Mouse (Mus musculus) midbrain, embryonic 14.5 days (tissue): Measurements from ENCODE around the gene Fam219a. TPM values are rescaled to one million over a fixed set of nuclear protein-coding genes. Genes with fewer than 3 reads are reported as not detected.

ENCODE experiments used
- ATAC-seq: fragments of 200-750 bp; cut with Nextera tagmentation; 2 replicates; pipeline ENCODE4 v1.8.0; 2017; ENCODE audit warnings: moderate number of reproducible peaks, moderate library complexity; ENCODE audit not compliant: low FRiP score, low TSS enrichment
- DNase-seq: peaks from one replicate; pipeline ENCODE4 v3.0.0-alpha.2; 2015
- H3K27ac ChIP-seq: fragments of 300-500 bp; sonication (generic); replicated peaks from 2 replicates; pipeline ENCODE4 v1.5.1; 2014; ENCODE audit warnings: mild to moderate bottlenecking, low read depth, low read length, moderate library complexity
- H3K27me3 ChIP-seq: fragments of 300-500 bp; sonication (generic); 2 replicates; pipeline ENCODE4 v1.6.1; 2014; ENCODE audit warnings: low read length, control low read depth, mixed read lengths; ENCODE audit not compliant: control insufficient read depth, insufficient read depth
- H3K36me3 ChIP-seq: fragments of 300-500 bp; sonication (generic); 2 replicates; pipeline ENCODE4 v1.6.1; 2014; ENCODE audit warnings: low read length, control low read depth; ENCODE audit not compliant: control insufficient read depth, insufficient read depth
- H3K4me1 ChIP-seq: fragments of 300-500 bp; sonication (generic); 2 replicates; pipeline ENCODE4 v1.6.1; 2014; ENCODE audit warnings: mild to moderate bottlenecking, antibody characterized with exemption, low read length, control low read depth; ENCODE audit not compliant: control insufficient read depth, insufficient read depth
- H3K4me2 ChIP-seq: fragments of 300-500 bp; sonication (generic); 2 replicates; pipeline ENCODE4 v1.6.1; 2014; ENCODE audit warnings: mild to moderate bottlenecking, low read length, moderate library complexity
- H3K4me3 ChIP-seq: fragments of 300-500 bp; sonication (generic); replicated peaks from 2 replicates; pipeline ENCODE4 v1.5.1; 2014; ENCODE audit warnings: low read depth, low read length
- H3K9ac ChIP-seq: fragments of 300-500 bp; sonication (generic); replicated peaks from 2 replicates; pipeline ENCODE4 v1.6.1; 2014; ENCODE audit warnings: mild to moderate bottlenecking, low read length, moderate library complexity
- H3K9me3 ChIP-seq: fragments of 300-500 bp; sonication (generic); 2 replicates; pipeline ENCODE4 v1.6.1; 2016; ENCODE audit warnings: low read length, control low read depth, mixed read lengths; ENCODE audit not compliant: control insufficient read depth
- WGBS: fragments of 180-500 bp; shearing (Covaris S2); extraction: QIAGEN DNeasy Blood & Tissue Kit; methylation state at CpG from one replicate; pipeline ENCODE4 v1.1.7; 2014; 5-methylcytosine and 5-hydroxymethylcytosine counted together
- polyA plus RNA-seq: library from polyadenylated mRNA; unstranded; fragments of >200 nt; fragmentation: Nextera tagmentation; extraction: Ambion mirVana; gene quantifications from 2 replicates; pipeline ENCODE4 v1.2.1, GENCODE M21; 2014

Fam219a gene
- polyA plus RNA-seq, 1 experiment from 2014 or later, result 19.9 TPM

DNA sequence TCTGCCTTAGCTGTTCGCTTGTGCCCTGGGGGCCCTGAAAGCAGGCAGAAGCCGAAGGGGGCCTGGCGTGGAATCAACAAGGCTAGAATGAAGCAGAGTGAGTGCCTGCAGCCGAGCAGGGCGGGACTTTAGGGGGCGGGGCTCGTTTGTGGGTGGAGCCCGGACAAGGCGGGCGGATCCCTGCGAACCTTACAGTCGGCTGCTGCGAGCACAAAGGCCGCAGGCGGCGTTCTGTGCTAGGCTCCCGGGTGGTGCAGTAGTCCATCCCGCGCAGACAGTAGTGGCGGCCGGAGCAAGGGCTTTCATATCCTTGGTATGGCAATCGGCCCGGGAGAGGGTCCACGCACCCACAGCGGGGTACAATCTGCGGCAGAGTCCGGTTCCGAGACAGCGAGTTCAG, 62.4 kb downstream of the Fam219a start:
- no peaks in the 10 kb centered on the region for H3K9me3 ChIP-seq
- 0% methylated on average over 29 of the region's 29 CpGs for WGBS
- H3K27me3 ChIP-seq, result peaks cover 9% of the 10 kb centered on the region; the same call in 1 of the 2 replicates
- H3K9ac ChIP-seq, result peak overlapping the region; percentile 69
- H3K4me1 ChIP-seq, result peaks cover 17% of the 10 kb centered on the region
- H3K36me3 ChIP-seq, result no peaks in the 10 kb centered on the region
- H3K4me3 ChIP-seq, result peak overlapping the region; percentile 46
- H3K27ac ChIP-seq, result peak overlapping the region; percentile 68
- peak overlapping the region; percentile 84 for H3K4me2 ChIP-seq
- DNase-seq (peak; percentile 90), ATAC-seq (peak; percentile 75)

DNA sequence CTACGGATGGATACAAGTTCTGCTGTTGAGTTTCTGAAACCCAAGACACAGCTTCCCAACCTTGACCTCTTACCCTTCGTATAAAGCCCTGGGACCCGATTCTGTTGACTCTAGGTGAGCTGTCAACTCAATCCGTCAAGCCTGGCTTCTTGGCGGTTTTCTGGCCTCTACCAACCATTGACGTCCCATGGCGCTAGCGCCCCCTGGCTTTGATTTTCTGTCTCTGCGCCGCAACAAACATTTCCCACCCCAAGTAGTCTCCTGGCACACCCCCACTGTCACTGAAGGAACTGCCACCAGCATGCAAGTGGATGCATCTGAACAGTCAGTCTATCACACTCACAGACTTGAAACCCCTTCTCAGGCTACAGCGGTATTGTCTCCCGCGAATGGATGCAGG, 63.2 kb downstream of the Fam219a start:
- 6% methylated on average over 13 of the region's 13 CpGs for WGBS
- Histone ChIP-seq H3K9me3 (no peaks in the 10 kb centered on the region), H3K4me3 (no peak overlapping the region), H3K27me3 (peaks cover 15% of the 10 kb centered on the region; the same call in 1 of the 2 replicates), H3K4me1 (peaks cover 20% of the 10 kb centered on the region), H3K36me3 (no peaks in the 10 kb centered on the region), H3K9ac (no peak overlapping the region), H3K4me2 (peak overlapping the region; percentile 84; the same call in 1 of the 2 replicates), H3K27ac (no peak overlapping the region)
- ATAC-seq (no peak), DNase-seq (peak; percentile 71)

DNA sequence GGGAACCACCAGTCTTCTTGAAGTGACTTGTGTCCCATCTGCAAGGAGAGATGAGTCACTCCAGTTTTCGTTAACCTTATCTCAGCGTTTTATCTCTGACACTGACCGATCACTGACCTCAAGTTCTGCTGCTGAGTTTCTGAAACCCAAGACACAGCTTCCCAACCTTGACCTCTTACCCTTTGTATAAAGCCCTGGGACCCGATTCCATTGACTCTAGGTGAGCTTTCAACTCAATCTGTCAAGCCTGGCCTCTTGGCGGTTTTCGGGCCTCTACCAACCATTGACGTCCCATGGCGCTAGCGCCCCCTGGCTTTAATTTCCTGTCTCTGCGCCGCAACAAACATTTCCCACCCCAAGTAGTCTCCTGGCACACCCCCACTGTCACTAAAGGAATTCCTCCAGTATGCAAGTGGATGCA, 64.2 kb downstream of the Fam219a start:
- Histone ChIP-seq H3K4me2 (no peak overlapping the region), H3K27me3 (peaks cover 25% of the 10 kb centered on the region), H3K9ac (no peak overlapping the region), H3K27ac (no peak overlapping the region), H3K36me3 (no peaks in the 10 kb centered on the region), H3K4me3 (no peak overlapping the region), H3K9me3 (no peaks in the 10 kb centered on the region), H3K4me1 (peaks cover 23% of the 10 kb centered on the region)
- 53% methylated on average over 11 of the region's 11 CpGs for WGBS
- DNase-seq, result no peak
- no peak for ATAC-seq

DNA sequence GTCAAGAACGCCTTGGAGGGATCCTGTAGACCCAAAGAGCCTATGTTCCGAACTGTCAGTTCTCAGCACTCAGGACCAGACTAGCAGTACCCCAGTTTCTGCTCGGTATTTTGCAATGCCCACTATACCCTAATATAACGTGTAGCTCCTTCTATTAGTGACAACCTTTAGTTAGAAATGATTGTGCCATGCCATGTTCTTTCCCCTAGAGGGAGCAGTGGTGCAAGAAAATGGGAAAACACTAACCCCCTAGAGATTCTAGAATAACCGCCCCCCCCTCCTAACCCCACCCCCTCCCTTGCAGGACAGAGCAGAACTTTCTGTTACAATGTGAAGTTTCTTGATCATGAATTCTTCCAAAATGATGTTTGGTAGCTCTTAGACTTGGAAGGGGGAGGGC, 65.0 kb downstream of the Fam219a start:
- ATAC-seq, result no peak
- Histone ChIP-seq H3K4me1 (peaks cover 23% of the 10 kb centered on the region), H3K36me3 (no peaks in the 10 kb centered on the region), H3K27me3 (peaks cover 33% of the 10 kb centered on the region), H3K9ac (no peak overlapping the region), H3K4me3 (no peak overlapping the region), H3K9me3 (no peaks in the 10 kb centered on the region), H3K27ac (no peak overlapping the region), H3K4me2 (no peak overlapping the region)
- no peak for DNase-seq
- 83% methylated on average over 5 of the region's 5 CpGs for WGBS

DNA sequence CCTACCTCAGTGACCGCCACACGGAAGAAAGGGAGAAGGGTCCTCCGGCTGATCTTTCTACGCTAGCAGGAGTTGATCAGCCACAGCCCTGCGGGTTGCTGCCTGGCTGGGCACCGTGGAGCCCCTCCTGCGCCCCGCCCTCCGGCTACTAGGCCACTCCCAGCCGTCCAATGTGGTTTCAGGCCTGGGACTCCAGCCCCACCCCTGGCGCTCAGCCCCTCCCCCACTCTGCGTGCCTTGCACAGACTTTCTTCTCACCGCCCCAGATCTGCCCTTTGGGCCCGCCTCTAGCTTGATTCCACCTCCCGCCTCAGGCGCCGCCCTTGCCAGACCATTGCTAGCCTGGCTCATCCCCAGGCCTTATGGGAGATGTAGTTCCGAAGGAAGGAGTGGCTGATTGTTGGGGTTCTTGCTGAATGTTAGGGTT, 66.3 kb downstream of the Fam219a start, which contains the start of gene AI464131:
Gene AI464131, minus strand, starts transcription at position 91 of the 427 bp plus-strand sequence.
- 1% methylated on average over 18 of the region's 18 CpGs for WGBS
- Histone ChIP-seq H3K27ac (peak within 1 kb of the TSS; percentile 27; the same call in 1 of the 2 replicates), H3K4me1 (peaks cover 30% of the 10 kb centered on the region)

DNA sequence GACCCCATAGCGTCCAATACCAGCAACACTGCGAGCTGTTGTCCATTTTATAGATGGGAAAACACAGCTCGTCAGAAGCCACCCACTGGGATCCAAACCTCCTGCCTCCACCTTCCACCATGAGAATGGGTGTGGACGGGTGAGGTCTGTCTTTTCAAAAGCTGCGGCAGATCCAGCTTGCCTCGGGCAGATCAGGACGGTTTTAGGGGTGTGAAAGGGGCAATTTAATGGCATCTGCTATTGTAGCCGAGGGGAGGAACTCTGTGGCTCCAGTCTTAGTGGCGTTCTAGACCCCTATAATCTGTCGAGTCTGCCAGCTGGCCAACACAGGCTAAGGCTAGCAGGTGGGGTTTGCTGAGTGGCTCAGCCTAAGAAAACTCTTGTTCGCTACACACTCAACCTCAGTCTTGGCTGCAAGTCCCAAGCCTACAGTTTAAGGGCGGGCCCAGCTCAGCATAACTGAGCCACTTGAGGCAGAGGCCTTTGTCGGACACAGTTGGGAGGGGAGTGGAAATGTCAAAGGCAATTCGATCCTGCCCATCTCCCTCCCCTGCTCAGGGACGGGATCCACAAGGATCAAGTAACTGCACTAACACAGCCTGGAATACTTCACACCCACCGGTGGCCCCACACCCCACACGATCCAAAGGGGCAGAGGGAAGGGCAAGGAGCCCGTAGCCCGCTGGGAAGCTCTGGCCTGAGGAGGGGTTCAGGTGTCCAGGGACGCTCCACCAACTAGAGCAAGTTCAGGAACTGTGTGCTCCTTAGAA, 67.0 kb downstream of the Fam219a start:
- WGBS, result 5% methylated on average over 20 of the region's 20 CpGs
- Histone ChIP-seq H3K36me3 (no peaks in the 10 kb centered on the region), H3K4me2 (peak overlapping the region; percentile 56), H3K9ac (peak overlapping the region; percentile 20; the same call in 1 of the 2 replicates), H3K27me3 (peaks cover 43% of the 10 kb centered on the region), H3K9me3 (no peaks in the 10 kb centered on the region), H3K4me1 (peaks cover 34% of the 10 kb centered on the region), H3K4me3 (peak overlapping the region; percentile 27), H3K27ac (0 out of 2 replicates have a peak overlapping the region, but pooled peaks have one; percentile 27)
- peak; percentile 31; the same call in 1 of the 2 replicates for ATAC-seq
- peak; percentile 62 for DNase-seq

More for the DNA sequence above, 66.3 kb downstream of the Fam219a start, which contains the start of gene AI464131:
- ATAC-seq, result peak; percentile 90
- Histone ChIP-seq H3K4me3 (peak within 1 kb of the TSS; percentile 27), H3K36me3 (no peaks in the 10 kb centered on the region), H3K9me3 (no peaks in the 10 kb centered on the region), H3K4me2 (peak within 1 kb of the TSS; percentile 56), H3K27me3 (peaks cover 38% of the 10 kb centered on the region), H3K9ac (peak within 1 kb of the TSS; percentile 20; the same call in 1 of the 2 replicates)
- peak; percentile 96 for DNase-seq

DNA sequence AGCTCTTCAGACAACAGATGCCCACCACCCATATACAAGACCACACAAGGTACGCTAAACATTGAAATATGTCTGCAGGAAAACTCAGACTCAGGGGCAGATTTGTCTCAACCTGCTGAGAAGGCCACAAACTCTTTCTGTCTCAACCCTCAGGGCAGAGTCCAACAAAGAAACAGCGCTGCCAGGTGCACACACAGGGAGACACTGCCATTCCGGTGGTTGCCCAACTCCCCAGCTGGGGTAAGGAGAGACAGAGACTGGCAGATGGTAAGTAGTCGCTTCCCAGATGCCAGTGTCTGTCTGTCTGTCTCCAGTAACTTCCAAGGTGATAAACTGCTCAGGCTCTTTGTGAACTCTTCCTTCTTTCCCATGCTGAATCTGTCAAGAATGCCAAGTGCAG, 68.6 kb downstream of the Fam219a start:
- Histone ChIP-seq H3K4me3 (no peak overlapping the region), H3K36me3 (no peaks in the 10 kb centered on the region), H3K4me2 (no peak overlapping the region), H3K27me3 (peaks cover 53% of the 10 kb centered on the region), H3K9me3 (no peaks in the 10 kb centered on the region), H3K9ac (no peak overlapping the region), H3K27ac (no peak overlapping the region), H3K4me1 (peaks cover 31% of the 10 kb centered on the region)
- WGBS, result 81% methylated on average over 4 of the region's 4 CpGs
- no peak for ATAC-seq
- DNase-seq, result no peak

DNA sequence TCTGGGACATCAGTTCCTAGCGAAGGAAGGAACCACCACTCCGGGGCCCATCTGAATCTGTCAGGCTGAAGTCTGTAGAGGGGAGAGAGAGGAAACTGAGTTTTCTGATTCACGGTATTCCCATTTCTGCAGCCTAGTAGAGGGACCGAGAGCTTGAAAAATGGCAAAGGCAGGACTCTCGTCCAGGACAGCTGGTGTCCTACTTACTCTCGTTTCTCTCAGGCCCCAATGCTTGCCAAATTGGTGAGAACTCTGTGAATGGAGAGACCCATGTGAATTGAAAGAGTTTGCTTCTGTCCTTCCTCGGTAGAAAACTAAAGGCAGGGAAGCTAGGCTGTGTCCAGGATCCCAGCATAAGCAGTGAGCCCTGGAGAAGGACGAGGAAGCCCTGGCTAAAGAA, 69.7 kb downstream of the Fam219a start:
- ATAC-seq (no peak), DNase-seq (no peak)
- H3K27me3 ChIP-seq, result peaks cover 53% of the 10 kb centered on the region
- H3K9me3 ChIP-seq, result no peaks in the 10 kb centered on the region
- no peak overlapping the region for H3K9ac ChIP-seq
- H3K36me3 ChIP-seq, result no peaks in the 10 kb centered on the region
- H3K4me2 ChIP-seq, result no peak overlapping the region
- 63% methylated on average over 8 of the region's 8 CpGs for WGBS
- H3K4me3 ChIP-seq, result no peak overlapping the region
- H3K27ac ChIP-seq, result no peak overlapping the region
- peaks cover 31% of the 10 kb centered on the region for H3K4me1 ChIP-seq
